Mouse (Mus musculus): ENCODE measurements around the gene Nup98. TPM values are rescaled to one million over a fixed set of nuclear protein-coding genes. Genes with fewer than 3 reads are reported as not detected.

The Nup98 gene
- polyA plus RNA-seq, 1 experiment = not detected

DNA sequence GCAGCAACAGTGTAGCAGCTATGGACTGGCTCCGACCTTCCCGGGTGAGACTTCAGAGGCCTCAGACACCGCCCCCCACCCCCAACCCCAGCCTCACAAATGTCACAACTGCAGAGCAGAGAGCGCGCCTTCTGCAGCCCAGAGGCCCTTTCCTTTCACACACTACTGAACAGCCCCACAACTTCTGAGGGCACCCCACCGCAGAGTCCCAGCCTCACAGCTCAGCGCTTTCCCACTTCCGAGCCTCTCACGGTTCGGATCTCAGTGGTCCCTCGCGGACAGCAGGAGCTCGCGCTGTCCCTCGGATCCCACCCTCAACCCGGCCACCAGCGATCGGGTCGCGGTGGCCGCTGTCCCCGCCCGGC lies 39.5 kb upstream of the Nup98 start:
- Histone ChIP-seq H3K27ac (ENCODE audit: insufficient read depth, low read depth, low read length) (peak overlapping the region; percentile 2; the same call in 1 of the 2 replicates), H3K4me3 (ENCODE audit: insufficient read depth, low read depth, low read length) (peak overlapping the region; percentile 70), H3K4me1 (ENCODE audit: control insufficient read depth, insufficient read depth, low read length) (peaks cover 10% of the 10 kb centered on the region; the same call in 1 of the 2 replicates)
- TF ChIP-seq POLR2A (IDR thresholded peaks at IDR 0.05; ENCODE audit: insufficient read depth, low read depth, low read length) (no peak), CTCF (IDR thresholded peaks at IDR 0.05; ENCODE audit: insufficient read depth, low read depth, low read length) (no peak)
- WGBS = 3% methylated on average over 23 of the region's 23 CpGs

DNA sequence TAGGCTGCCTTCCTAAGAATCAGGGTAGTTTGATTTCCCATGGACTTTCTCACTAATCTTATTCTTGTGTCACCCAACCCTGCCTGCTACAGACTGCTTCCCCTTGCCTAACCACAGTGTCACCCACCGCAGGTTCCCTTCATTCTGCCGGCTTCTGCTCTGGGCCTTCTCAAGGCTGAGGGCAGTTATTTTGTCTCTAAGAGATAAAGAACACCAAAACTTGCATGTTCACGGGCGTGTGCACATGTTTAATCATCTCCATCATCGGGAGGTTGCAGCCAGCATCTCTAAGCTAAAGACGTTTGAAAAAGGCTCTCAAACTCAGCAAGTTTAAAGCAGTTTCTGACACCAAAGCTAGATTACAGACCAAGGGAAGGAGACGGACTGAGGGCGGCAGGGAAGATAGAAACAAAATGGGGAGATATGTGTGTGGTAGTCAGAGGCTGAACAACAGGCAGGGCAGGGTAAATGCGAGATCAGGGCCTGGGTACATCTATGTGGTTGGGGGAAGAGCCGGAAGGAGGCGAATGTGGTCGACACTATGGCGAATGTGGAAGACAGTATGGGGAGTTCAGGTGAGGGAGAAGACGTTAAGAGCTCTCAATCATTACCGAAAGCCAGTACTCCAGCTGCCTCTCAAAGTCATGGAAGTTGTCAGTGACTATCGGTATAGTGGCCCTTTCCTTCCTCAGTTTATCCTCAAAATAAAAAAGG lies 38.9 kb upstream of the Nup98 start:
- peaks cover 12% of the 10 kb centered on the region; the same call in 1 of the 2 replicates for H3K4me1 ChIP-seq (ENCODE audit: control insufficient read depth, insufficient read depth, low read length)
- peak overlapping the region; percentile 14 for H3K4me3 ChIP-seq (ENCODE audit: insufficient read depth, low read depth, low read length)
- WGBS = 48% methylated on average over 16 of the region's 16 CpGs
- TF ChIP-seq POLR2A (IDR thresholded peaks at IDR 0.05; ENCODE audit: insufficient read depth, low read depth, low read length) = no peak
- TF ChIP-seq CTCF (IDR thresholded peaks at IDR 0.05; ENCODE audit: insufficient read depth, low read depth, low read length) = no peak
- no peak overlapping the region; the same call in 1 of the 2 replicates for H3K27ac ChIP-seq (ENCODE audit: insufficient read depth, low read depth, low read length)

- H3K4me1 ChIP-seq (ENCODE audit: control insufficient read depth, insufficient read depth, low read length) = peaks cover 13% of the 10 kb centered on the region; the same call in 1 of the 2 replicates
- no peak overlapping the region for H3K4me3 ChIP-seq (ENCODE audit: insufficient read depth, low read depth, low read length)
- TF ChIP-seq POLR2A (IDR thresholded peaks at IDR 0.05; ENCODE audit: insufficient read depth, low read depth, low read length) (no peak), CTCF (IDR thresholded peaks at IDR 0.05; ENCODE audit: insufficient read depth, low read depth, low read length) (no peak)
- 68% methylated on average over 12 of the region's 12 CpGs for WGBS
- no peak overlapping the region for H3K27ac ChIP-seq (ENCODE audit: insufficient read depth, low read depth, low read length)
Measured at GRCm38 (mm10) chr7:102246956-102247797, 37.2 kb upstream of the Nup98 start.

- Histone ChIP-seq H3K27ac (ENCODE audit: insufficient read depth, low read depth, low read length) (no peak overlapping the region), H3K4me3 (ENCODE audit: insufficient read depth, low read depth, low read length) (no peak overlapping the region), H3K4me1 (ENCODE audit: control insufficient read depth, insufficient read depth, low read length) (peaks cover 13% of the 10 kb centered on the region; the same call in 1 of the 2 replicates)
- TF ChIP-seq POLR2A (IDR thresholded peaks at IDR 0.05; ENCODE audit: insufficient read depth, low read depth, low read length) = no peak
- TF ChIP-seq CTCF (IDR thresholded peaks at IDR 0.05; ENCODE audit: insufficient read depth, low read depth, low read length) = no peak
- WGBS = 79% methylated on average over 6 of the region's 6 CpGs
Measured at GRCm38 (mm10) chr7:102246265-102246664, 36.3 kb upstream of the Nup98 start.

DNA sequence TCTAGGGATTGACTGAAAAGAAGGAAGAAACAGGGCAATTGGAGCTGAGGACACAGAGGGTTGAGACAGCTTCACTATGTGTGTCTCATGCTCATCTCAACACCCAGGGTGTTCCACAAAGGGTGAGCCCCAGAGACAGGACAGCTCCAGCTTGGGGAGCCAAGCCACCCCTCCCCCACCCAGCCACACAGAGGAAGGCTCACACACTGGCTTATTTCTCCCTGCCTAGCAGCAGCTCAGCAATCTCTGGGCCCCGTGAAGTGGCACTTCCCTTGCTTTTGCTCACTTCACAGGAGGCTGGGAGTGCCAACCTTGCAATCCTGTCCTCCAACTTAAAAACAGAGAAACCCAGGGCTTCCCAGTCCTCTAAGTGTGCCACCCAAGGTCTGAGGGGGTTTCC lies 35.8 kb upstream of the Nup98 start:
- WGBS = 21% methylated on average over 1 of the region's 1 CpGs
- Histone ChIP-seq H3K27ac (ENCODE audit: insufficient read depth, low read depth, low read length) (no peak overlapping the region), H3K4me3 (ENCODE audit: insufficient read depth, low read depth, low read length) (no peak overlapping the region), H3K4me1 (ENCODE audit: control insufficient read depth, insufficient read depth, low read length) (peaks cover 13% of the 10 kb centered on the region; the same call in 1 of the 2 replicates)
- no peak for TF ChIP-seq POLR2A (IDR thresholded peaks at IDR 0.05; ENCODE audit: insufficient read depth, low read depth, low read length)
- TF ChIP-seq CTCF (IDR thresholded peaks at IDR 0.05; ENCODE audit: insufficient read depth, low read depth, low read length) = no peak

DNA sequence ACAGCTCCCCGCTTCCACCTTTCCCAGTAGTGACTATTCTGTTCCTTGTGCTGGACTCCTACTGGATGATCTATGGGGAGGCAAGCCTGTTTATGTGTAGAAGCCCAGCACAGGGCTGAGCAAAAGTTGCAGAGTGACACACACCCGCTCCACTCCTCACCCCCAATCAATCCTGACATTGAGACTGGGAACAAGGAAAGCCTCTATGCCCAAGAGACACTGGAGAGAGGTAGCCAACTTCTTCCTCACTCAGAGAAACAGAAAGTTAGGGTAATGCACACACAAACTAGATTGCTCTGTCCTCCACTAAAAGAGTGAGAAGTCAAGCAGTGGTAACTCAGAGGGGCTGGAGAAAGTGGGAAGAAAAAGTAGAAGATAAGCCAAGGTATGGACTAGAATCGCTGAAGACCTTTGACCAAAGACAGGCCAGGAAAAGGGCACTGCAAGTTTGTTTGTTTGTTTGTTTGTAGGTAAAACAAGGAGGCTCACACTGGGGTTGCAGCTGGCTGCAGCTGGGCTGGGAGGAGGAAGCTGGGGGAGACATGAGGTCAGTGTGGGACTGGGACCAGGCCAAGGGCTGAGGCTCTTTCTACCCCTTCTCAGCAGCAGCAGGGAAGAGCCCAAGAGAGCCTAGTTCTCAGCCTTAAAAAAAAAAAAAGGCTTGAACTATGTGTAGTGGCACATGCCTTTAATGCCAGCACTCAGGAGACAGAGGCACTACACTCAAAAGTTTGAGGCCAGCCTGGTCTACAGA lies 35.0 kb upstream of the Nup98 start:
- Histone ChIP-seq H3K27ac (ENCODE audit: insufficient read depth, low read depth, low read length) (0 out of 2 replicates have a peak overlapping the region, but pooled peaks have one; percentile 25), H3K4me1 (ENCODE audit: control insufficient read depth, insufficient read depth, low read length) (peaks cover 13% of the 10 kb centered on the region; the same call in 1 of the 2 replicates), H3K4me3 (ENCODE audit: insufficient read depth, low read depth, low read length) (no peak overlapping the region)
- TF ChIP-seq CTCF (IDR thresholded peaks at IDR 0.05; ENCODE audit: insufficient read depth, low read depth, low read length) (no peak), POLR2A (IDR thresholded peaks at IDR 0.05; ENCODE audit: insufficient read depth, low read depth, low read length) (no peak)
- WGBS = 79% methylated on average over 3 of the region's 3 CpGs

GRCm38 (mm10) chr7:102243870-102244269 lies 33.9 kb upstream of the Nup98 start:
- no peak overlapping the region for H3K27ac ChIP-seq (ENCODE audit: insufficient read depth, low read depth, low read length)

DNA sequence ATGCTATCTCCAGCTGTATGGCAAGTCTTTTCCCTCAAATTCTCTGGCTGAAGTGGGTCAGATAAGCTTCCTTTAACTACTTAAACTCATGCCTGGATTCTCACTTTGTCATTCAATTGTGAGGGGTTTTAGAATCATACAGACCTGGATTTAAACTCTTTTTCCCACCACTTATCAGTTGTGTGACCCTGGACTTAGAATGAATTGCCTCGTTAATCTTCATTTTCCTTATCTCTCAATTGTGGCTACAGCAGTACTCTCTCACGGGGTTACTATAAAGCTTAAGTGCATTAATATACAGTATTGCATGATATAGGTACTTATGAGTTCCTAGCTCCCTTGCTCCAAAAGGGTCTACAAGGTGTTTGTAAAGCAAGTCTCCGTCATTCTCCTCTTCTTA lies 32.9 kb upstream of the Nup98 start:
- no peak overlapping the region for H3K27ac ChIP-seq (ENCODE audit: insufficient read depth, low read depth, low read length)
- H3K4me3 ChIP-seq (ENCODE audit: insufficient read depth, low read depth, low read length) = no peak overlapping the region
- WGBS = 90% methylated on average over 3 of the region's 3 CpGs
- TF ChIP-seq POLR2A (IDR thresholded peaks at IDR 0.05; ENCODE audit: insufficient read depth, low read depth, low read length) (no peak), CTCF (IDR thresholded peaks at IDR 0.05; ENCODE audit: insufficient read depth, low read depth, low read length) (no peak)
- peaks cover 6% of the 10 kb centered on the region; the same call in 1 of the 2 replicates for H3K4me1 ChIP-seq (ENCODE audit: control insufficient read depth, insufficient read depth, low read length)

More at GRCm38 (mm10) chr7:102243870-102244269, 33.9 kb upstream of the Nup98 start:
- H3K4me1 ChIP-seq (ENCODE audit: control insufficient read depth, insufficient read depth, low read length) = peaks cover 6% of the 10 kb centered on the region; the same call in 1 of the 2 replicates
- no peak for TF ChIP-seq CTCF (IDR thresholded peaks at IDR 0.05; ENCODE audit: insufficient read depth, low read depth, low read length)
- no peak for TF ChIP-seq POLR2A (IDR thresholded peaks at IDR 0.05; ENCODE audit: insufficient read depth, low read depth, low read length)
- no peak overlapping the region for H3K4me3 ChIP-seq (ENCODE audit: insufficient read depth, low read depth, low read length)
- 79% methylated on average over 2 of the region's 2 CpGs for WGBS
